Mouse (Mus musculus) cerebellum, postnatal 36 days (tissue): ENCODE data around the gene Pltp.

Experiments
- DNase-seq, 2 experiments: peaks; one replicate each; pipeline ENCODE4 v3.0.0; 2021 to 2022; ENCODE audit warnings: mixed read lengths in 2 of 2

Gene Pltp

GRCm38 (mm10) chr2:164857101-164857821, at the start of gene Pltp:
Pltp (minus strand) TSS chr2:164857711.
- peak in 1 of 2 experiments; percentile 33 for DNase-seq

- no peak for DNase-seq
Measured at GRCm38 (mm10) chr2:164906071-164906470, 48.6 kb upstream of the Pltp start.

- no peak for DNase-seq
Measured at GRCm38 (mm10) chr2:164903496-164903895, 46.0 kb upstream of the Pltp start.

- DNase-seq = peak in 1 of 2 experiments; percentile 53
Measured at GRCm38 (mm10) chr2:164901380-164901779, 43.9 kb upstream of the Pltp start.

GRCm38 (mm10) chr2:164899723-164900459, 42.4 kb upstream of the Pltp start:
- no peak for DNase-seq

GRCm38 (mm10) chr2:164899034-164899433, 41.5 kb upstream of the Pltp start:
- DNase-seq = no peak

DNA sequence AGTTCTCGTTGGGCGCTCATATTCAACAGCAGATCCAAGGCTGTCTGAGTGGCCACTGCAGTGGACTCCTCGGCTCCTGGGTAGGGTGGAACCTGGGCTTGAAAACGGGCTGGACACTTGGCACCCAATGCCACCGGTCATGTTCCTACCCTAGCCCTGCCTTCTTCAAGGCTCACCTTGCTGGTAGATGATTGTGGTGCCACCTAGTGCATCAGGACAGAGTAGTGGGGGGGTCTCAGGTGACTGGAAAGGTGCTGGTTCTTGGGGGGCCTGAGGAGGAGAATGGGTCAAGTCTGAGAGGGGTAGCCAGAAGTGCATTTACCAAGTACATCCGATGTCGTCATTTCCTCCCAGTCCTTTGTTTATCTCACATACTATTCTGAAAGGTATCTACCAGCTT, 40.5 kb upstream of the Pltp start:
- no peak for DNase-seq

DNA sequence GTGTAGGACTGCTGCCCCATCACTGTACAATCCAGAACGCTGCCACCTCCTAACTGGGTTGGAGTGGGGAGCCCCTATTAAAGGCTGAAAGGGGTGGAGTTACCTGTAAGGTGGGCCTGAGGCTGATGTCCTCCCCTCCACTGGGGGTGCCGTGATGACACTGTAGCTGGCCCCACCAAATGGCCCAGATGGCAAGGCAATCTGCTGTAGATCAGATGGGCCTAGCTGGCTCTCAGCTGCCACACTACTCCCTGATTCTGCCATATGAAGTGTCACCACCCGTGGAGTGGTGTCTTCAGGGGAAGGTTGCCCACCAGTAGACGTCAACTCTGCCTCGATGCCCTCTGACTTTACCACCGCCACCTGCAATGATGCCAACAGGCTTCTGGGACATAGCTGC, 38.4 kb upstream of the Pltp start:
- peak in 1 of 2 experiments; percentile 52 for DNase-seq

GRCm38 (mm10) chr2:164894644-164895043, 37.1 kb upstream of the Pltp start:
- no peak for DNase-seq

GRCm38 (mm10) chr2:164894048-164894447, 36.5 kb upstream of the Pltp start:
- no peak for DNase-seq

DNA sequence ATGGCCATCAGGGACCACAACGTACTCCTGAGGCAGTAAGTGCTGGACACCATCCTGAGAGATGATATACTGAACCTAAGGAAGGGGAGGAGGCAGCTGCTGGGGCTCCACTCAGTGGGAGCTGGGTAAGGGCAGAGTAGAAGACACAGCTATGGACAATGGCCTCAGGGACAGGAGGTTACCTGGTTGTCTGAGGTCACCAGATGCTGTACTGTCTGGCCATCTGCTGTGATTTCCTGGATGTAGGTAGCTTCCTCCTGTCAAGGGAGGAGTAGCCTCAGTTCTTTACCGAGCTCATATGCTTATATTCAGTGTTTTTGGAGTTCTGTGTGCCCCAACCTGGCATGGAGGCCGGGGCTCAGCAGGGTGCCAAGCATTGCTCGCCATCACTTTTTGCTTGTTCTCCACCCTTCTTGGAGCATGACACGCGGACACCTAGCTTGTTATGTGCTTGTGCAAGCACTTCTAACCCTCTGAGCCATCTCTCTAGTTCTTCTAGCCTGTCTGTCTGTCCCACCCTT, 35.2 kb upstream of the Pltp start:
- peak; percentile 63 to 65 for DNase-seq

DNA sequence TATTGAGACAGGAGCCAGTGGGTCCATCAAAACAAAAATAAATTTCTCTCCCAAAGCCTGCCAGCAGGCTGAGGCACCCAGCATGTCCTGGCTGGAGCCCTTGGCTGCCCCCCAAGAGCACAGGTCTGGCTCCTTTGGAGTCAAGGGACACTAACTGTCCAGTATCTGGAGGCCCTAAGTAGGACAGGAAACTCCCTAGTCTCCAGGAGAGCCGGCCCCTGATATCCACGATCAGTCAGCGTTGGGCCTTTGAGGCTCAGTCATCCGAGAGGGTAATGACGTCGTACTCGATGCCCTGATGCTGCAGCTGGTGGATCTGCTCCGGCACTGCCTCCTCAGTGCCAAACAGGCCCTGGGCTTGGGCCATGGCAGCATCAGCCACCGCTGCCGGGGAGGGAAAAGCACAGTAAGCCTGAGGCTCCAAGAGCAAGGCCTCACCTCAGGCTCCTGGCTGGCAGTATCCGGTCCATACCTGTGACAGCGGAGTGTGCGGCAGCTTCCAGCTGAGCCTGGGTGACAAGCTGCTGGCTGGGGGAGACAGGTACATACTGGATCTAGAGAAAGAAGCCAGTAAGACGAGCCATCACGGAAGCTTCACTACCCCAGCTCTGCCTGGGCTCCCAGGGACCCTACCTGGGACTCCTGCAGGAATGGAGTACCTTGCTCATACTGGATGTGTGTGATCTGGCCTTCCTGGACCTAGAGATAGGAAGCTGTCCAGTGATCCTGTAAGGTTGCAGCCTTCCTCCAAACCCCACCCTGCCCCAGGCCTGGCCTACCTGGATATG, 34.6 kb upstream of the Pltp start:
- peak; percentile 66 to 72 for DNase-seq

- DNase-seq = no peak
Measured at GRCm38 (mm10) chr2:164891056-164891834, 33.7 kb upstream of the Pltp start.

- no peak for DNase-seq
Measured at GRCm38 (mm10) chr2:164890411-164891049, 33.0 kb upstream of the Pltp start.

GRCm38 (mm10) chr2:164889960-164890359, 32.4 kb upstream of the Pltp start:
- no peak for DNase-seq

- DNase-seq = no peak
Measured at GRCm38 (mm10) chr2:164888996-164889395, 31.5 kb upstream of the Pltp start.

- no peak for DNase-seq
Measured at GRCm38 (mm10) chr2:164886617-164887016, 29.1 kb upstream of the Pltp start.

GRCm38 (mm10) chr2:164885788-164886187, 28.3 kb upstream of the Pltp start:
- peak; percentile 86 to 87 for DNase-seq

DNA sequence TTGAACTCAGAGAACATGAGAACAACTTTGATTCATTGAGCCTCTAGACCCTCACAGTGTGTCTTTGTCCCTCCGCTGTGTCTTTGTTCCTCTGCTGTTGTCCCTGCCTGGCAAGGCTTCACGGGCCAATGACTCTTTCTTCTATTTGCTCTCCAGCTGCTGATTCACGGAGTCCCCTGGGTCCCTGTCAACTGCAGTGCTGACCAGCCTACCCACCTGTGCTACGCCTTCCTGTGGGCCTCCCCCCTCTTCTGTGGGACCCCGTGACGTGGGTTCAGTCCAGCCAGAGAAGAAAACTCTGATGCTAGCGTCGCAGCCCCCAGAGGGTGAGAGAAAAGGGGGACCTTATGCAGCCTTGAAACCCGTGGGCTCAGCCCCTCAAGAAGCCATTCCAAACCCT, 25.1 kb upstream of the Pltp start:
- DNase-seq = no peak

- peak; percentile 92 to 94 for DNase-seq
Measured at GRCm38 (mm10) chr2:164879568-164880277, 22.2 kb upstream of the Pltp start.

- peak; percentile 94 to 96 for DNase-seq
Measured at GRCm38 (mm10) chr2:164879228-164879567, 21.7 kb upstream of the Pltp start, which contains the start of gene Pcif1. Pcif1 (plus strand) TSS chr2:164879304.
